Mouse (Mus musculus) limb, embryonic 12.5 days (tissue): ENCODE results near the gene Fahd1. TPM values are rescaled to one million over a fixed set of nuclear protein-coding genes. Genes with fewer than 3 reads are reported as not detected.

Experiments used
- ATAC-seq: fragments of 200-750 bp; cut with Nextera tagmentation; 2 replicates; pipeline ENCODE4 v1.8.0; 2017; ENCODE audit warnings: low read depth, moderate TSS enrichment; ENCODE audit not compliant: insufficient number of reproducible peaks, insufficient read depth, low FRiP score, low TSS enrichment
- H3K27ac ChIP-seq: fragments of 300-500 bp; sonication (generic); 2 replicates; pipeline ENCODE4 v1.5.1; 2016; ENCODE audit warnings: mild to moderate bottlenecking, moderate library complexity
- H3K27me3 ChIP-seq: fragments of 300-500 bp; sonication (generic); 2 replicates; pipeline ENCODE4 v1.6.1; 2016; ENCODE audit warnings: mild to moderate bottlenecking, moderate library complexity
- H3K36me3 ChIP-seq: fragments of 300-500 bp; sonication (generic); 2 replicates; pipeline ENCODE4 v1.6.1; 2016; ENCODE audit warnings: mild to moderate bottlenecking, moderate library complexity
- H3K4me1 ChIP-seq: fragments of 300-500 bp; sonication (generic); replicated peaks from 2 replicates; pipeline ENCODE4 v1.6.1; 2016
- H3K4me2 ChIP-seq: fragments of 300-500 bp; sonication (generic); 2 replicates; pipeline ENCODE4 v1.6.1; 2016; ENCODE audit warnings: mild to moderate bottlenecking, moderate library complexity
- H3K4me3 ChIP-seq: fragments of 300-500 bp; sonication (generic); replicated peaks from 2 replicates; pipeline ENCODE4 v1.5.1; 2016; ENCODE audit warnings: mild to moderate bottlenecking
- H3K9ac ChIP-seq: fragments of 300-500 bp; sonication (generic); replicated peaks from 2 replicates; pipeline ENCODE4 v1.6.1; 2016; ENCODE audit warnings: mild to moderate bottlenecking, moderate library complexity
- H3K9me3 ChIP-seq: fragments of 300-500 bp; sonication (generic); 2 replicates; pipeline ENCODE4 v1.6.1; 2016; ENCODE audit warnings: mild to moderate bottlenecking, moderate library complexity
- WGBS: fragments of 180-500 bp; shearing (Covaris S2); methylation state at CpG from one replicate; pipeline ENCODE4 v1.1.7; 2016; 5-methylcytosine and 5-hydroxymethylcytosine counted together
- polyA plus RNA-seq: library from polyadenylated mRNA; unstranded; fragments of >200 nt; fragmentation: Nextera tagmentation; extraction: Ambion mirVana; gene quantifications from 2 replicates; pipeline ENCODE4 v1.2.1, GENCODE M21; 2016

Gene Fahd1
- polyA plus RNA-seq, 1 experiment from 2014 or later, result 18.6 TPM

DNA sequence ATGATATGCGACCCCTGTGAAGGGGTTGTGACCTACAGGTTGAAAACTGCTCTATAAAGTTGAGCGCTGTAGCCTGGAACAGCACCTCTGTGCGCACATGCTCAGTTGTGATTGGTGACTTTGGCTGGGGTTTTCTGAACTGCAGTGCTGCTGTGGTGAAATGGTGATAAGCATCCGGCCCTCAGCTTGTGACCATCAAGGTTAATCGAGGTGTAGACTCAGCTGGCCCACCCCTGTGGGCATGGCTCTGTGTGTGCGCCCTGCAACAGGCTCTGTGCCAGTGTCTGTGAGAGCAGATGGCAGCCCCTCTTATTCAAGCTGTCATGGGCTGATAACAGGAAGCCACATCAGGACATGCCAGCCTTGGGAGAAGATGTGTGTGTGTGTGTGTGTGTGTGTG, 8.8 kb upstream of the Fahd1 start:
- H3K36me3 ChIP-seq, result peaks cover 66% of the 10 kb centered on the region
- no peak overlapping the region for H3K27ac ChIP-seq
- no peaks in the 10 kb centered on the region for H3K4me1 ChIP-seq
- no peaks in the 10 kb centered on the region for H3K27me3 ChIP-seq
- peak overlapping the region; percentile 31; the same call in 1 of the 2 replicates for H3K9ac ChIP-seq
- no peak for ATAC-seq
- H3K4me3 ChIP-seq, result no peak overlapping the region
- no peaks in the 10 kb centered on the region for H3K9me3 ChIP-seq
- no peak overlapping the region for H3K4me2 ChIP-seq
- 87% methylated on average over 6 of the region's 6 CpGs for WGBS

GRCm38 (mm10) chr17:24857831-24858470, 7.8 kb upstream of the Fahd1 start:
- no peaks in the 10 kb centered on the region for H3K4me1 ChIP-seq
- no peak overlapping the region for H3K27ac ChIP-seq
- no peaks in the 10 kb centered on the region for H3K27me3 ChIP-seq
- H3K4me3 ChIP-seq, result no peak overlapping the region
- 82% methylated on average over 8 of the region's 8 CpGs for WGBS
- no peaks in the 10 kb centered on the region for H3K9me3 ChIP-seq
- ATAC-seq, result no peak
- H3K36me3 ChIP-seq, result peaks cover 67% of the 10 kb centered on the region
- no peak overlapping the region for H3K4me2 ChIP-seq
- no peak overlapping the region for H3K9ac ChIP-seq

DNA sequence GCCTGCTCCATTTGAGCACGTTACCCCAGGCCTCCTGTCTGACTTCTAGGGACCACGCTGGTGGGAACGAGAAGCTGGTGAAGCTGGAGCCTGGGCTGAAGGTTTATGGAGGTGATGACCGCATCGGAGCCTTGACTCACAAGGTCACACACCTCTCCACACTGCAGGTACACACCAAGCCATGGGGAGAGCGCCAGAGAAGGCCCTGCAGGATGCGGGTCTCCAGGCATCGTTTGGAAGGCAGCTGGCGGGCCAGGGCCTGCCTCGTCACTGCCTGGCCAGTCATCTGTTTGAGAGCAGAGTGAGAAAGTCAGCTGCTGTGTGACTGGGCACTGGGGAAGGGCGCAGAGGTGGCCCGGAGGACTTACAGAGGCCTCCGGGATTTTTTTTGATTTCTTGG, 6.4 kb upstream of the Fahd1 start:
- no peak overlapping the region for H3K27ac ChIP-seq
- no peaks in the 10 kb centered on the region for H3K9me3 ChIP-seq
- H3K36me3 ChIP-seq, result peaks cover 60% of the 10 kb centered on the region
- peaks cover 3% of the 10 kb centered on the region for H3K27me3 ChIP-seq
- ATAC-seq, result no peak
- WGBS, result 88% methylated on average over 13 of the region's 13 CpGs
- H3K4me3 ChIP-seq, result no peak overlapping the region
- no peak overlapping the region for H3K4me2 ChIP-seq
- no peak overlapping the region for H3K9ac ChIP-seq
- peaks cover under 1% of the 10 kb centered on the region; the same call in 1 of the 2 replicates for H3K4me1 ChIP-seq

- H3K36me3 ChIP-seq, result peaks cover 53% of the 10 kb centered on the region
Observed at GRCm38 (mm10) chr17:24855838-24856464, 5.8 kb upstream of the Fahd1 start.

DNA sequence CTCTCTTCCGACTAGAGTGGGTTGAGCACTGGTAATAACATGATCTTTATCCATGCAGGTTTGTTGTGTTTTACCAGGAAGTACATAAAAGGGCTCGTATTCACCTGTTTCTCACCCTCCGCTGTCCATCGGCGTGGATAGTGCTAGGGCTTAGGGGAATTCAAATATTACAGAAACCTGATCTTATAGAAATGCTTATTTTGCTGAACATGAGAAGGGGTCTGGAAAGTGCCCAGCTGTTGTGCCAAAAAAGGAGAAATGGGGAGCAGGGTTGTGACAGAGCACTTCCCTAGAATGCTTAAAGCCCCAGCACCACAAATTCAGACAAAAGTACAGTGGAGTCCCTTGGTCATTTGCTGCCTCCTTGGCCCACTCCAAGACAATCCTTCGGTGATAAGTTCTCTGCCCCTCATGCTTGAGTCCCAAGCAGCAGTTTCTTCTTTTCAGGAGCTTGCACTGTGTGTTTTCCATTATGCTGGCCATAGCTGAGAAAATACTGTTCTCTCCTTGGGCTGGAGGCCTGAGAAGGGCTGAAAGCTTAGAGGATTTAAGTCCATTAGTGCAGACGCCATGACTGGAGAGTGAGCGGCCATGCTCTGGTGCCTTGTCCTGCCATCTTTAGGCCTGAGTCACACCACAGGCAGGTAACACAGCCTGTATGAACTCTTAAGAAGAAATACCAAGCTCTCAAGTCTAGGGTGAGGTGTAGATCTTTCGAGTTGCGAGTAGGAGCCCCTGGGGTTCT, 1.4 kb upstream of the Fahd1 start:
- H3K4me2 ChIP-seq, result peak overlapping the region; percentile 89
- H3K9me3 ChIP-seq, result no peaks in the 10 kb centered on the region
- H3K27ac ChIP-seq, result no peak overlapping the region
- WGBS, result 81% methylated on average over 10 of the region's 10 CpGs
- peak overlapping the region; percentile 69 for H3K4me3 ChIP-seq
- no peak for ATAC-seq
- H3K4me1 ChIP-seq, result peaks cover 22% of the 10 kb centered on the region
- H3K9ac ChIP-seq, result no peak overlapping the region
- peaks cover 13% of the 10 kb centered on the region for H3K27me3 ChIP-seq
- H3K36me3 ChIP-seq, result peaks cover 27% of the 10 kb centered on the region

More at GRCm38 (mm10) chr17:24855838-24856464, 5.8 kb upstream of the Fahd1 start:
- Histone ChIP-seq H3K27ac (no peak overlapping the region), H3K4me3 (no peak overlapping the region), H3K4me1 (peaks cover 7% of the 10 kb centered on the region), H3K4me2 (no peak overlapping the region), H3K9me3 (no peaks in the 10 kb centered on the region), H3K27me3 (peaks cover 9% of the 10 kb centered on the region), H3K9ac (no peak overlapping the region)
- ATAC-seq, result no peak
- WGBS, result 81% methylated on average over 3 of the region's 3 CpGs

- no peak for ATAC-seq
- Histone ChIP-seq H3K4me3 (peak overlapping the region; percentile 69), H3K4me1 (peaks cover 22% of the 10 kb centered on the region), H3K4me2 (peak overlapping the region; percentile 89), H3K27me3 (peaks cover 13% of the 10 kb centered on the region), H3K9ac (peak overlapping the region; percentile 74), H3K9me3 (no peaks in the 10 kb centered on the region), H3K27ac (no peak overlapping the region), H3K36me3 (peaks cover 19% of the 10 kb centered on the region)
- WGBS, result 3% methylated on average over 20 of the region's 20 CpGs
Observed at GRCm38 (mm10) chr17:24850773-24851127, 586 bp upstream of the Fahd1 start.

DNA sequence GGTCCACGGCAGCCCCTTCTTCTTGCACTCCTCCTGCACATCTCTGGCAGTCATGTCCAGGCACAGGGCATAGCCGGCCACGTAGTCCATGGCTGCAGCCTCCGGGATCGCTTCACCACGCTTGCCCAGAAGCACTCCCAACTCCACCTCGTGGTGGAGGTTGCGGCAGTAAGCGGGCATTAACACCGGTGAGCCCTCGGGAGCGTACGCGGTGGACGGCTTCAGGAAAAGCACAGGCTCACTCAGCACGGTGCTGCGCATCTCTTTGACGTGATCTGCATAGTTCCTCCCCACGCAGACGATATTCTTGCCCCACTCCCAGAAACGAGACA, 465 bp downstream of the Fahd1 start:
- ATAC-seq, result no peak; the same call in 1 of the 2 replicates
- H3K36me3 ChIP-seq, result peaks cover 13% of the 10 kb centered on the region

GRCm38 (mm10) chr17:24848600-24849031, 1.5 kb downstream of the Fahd1 start:
- Histone ChIP-seq H3K27me3 (peaks cover 27% of the 10 kb centered on the region), H3K9ac (0 out of 2 replicates have a peak overlapping the region, but pooled peaks have one; percentile 27), H3K36me3 (peaks cover 9% of the 10 kb centered on the region), H3K27ac (no peak overlapping the region), H3K4me3 (peak overlapping the region; percentile 69; the same call in 1 of the 2 replicates), H3K4me1 (peaks cover 22% of the 10 kb centered on the region), H3K4me2 (peak overlapping the region; percentile 89), H3K9me3 (no peaks in the 10 kb centered on the region)
- no peak for ATAC-seq

More for the DNA sequence above, 465 bp downstream of the Fahd1 start:
- H3K4me1 ChIP-seq, result peaks cover 22% of the 10 kb centered on the region
- peak overlapping the region; percentile 89 for H3K4me2 ChIP-seq
- H3K4me3 ChIP-seq, result peak overlapping the region; percentile 69
- no peaks in the 10 kb centered on the region for H3K9me3 ChIP-seq
- peak overlapping the region; percentile 74 for H3K9ac ChIP-seq
- peak overlapping the region; percentile 94 for H3K27ac ChIP-seq
- WGBS, result under 1% methylated on average over 21 of the region's 21 CpGs
- H3K27me3 ChIP-seq, result peaks cover 20% of the 10 kb centered on the region

- no peaks in the 10 kb centered on the region for H3K9me3 ChIP-seq
- WGBS, result 89% methylated on average over 1 of the region's 1 CpGs
- no peak overlapping the region for H3K4me3 ChIP-seq
- H3K27ac ChIP-seq, result no peak overlapping the region
- no peaks in the 10 kb centered on the region for H3K36me3 ChIP-seq
- ATAC-seq, result no peak
- H3K9ac ChIP-seq, result no peak overlapping the region
- no peak overlapping the region for H3K4me2 ChIP-seq
- peaks cover 22% of the 10 kb centered on the region for H3K4me1 ChIP-seq
- H3K27me3 ChIP-seq, result peaks cover 29% of the 10 kb centered on the region
Observed at GRCm38 (mm10) chr17:24847386-24847785, 2.8 kb downstream of the Fahd1 start.

- Histone ChIP-seq H3K27ac (no peak overlapping the region), H3K9me3 (no peaks in the 10 kb centered on the region), H3K4me1 (peaks cover 10% of the 10 kb centered on the region; the same call in 1 of the 2 replicates), H3K36me3 (no peaks in the 10 kb centered on the region), H3K9ac (no peak overlapping the region), H3K4me2 (no peak overlapping the region), H3K27me3 (peaks cover 25% of the 10 kb centered on the region), H3K4me3 (no peak overlapping the region)
- ATAC-seq, result no peak
- WGBS, result 25% methylated on average over 9 of the region's 9 CpGs
Observed at GRCm38 (mm10) chr17:24844525-24844924, 5.6 kb downstream of the Fahd1 start.

DNA sequence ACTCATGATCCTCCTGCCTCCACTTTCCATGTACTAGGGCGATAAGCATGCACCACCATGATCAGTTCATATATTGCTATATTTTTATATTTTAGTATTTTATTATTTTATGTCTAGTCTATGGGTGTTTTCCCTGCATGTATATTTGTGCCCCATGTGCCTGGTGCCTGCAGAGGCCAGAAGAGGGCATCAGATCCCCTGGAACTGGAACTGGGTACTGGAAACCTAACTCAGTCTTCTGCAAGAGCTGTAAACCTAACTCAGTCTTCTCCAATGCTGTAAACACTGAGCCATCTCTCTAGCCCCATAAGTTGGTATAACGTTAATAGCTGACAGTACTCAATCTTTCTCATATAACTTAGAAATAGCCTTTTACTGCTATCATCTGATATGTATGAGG, 7.5 kb downstream of the Fahd1 start:
- WGBS, result 54% methylated on average over 2 of the region's 2 CpGs
- H3K27me3 ChIP-seq, result peaks cover 25% of the 10 kb centered on the region
- no peak overlapping the region for H3K9ac ChIP-seq
- no peaks in the 10 kb centered on the region for H3K4me1 ChIP-seq
- no peaks in the 10 kb centered on the region for H3K36me3 ChIP-seq
- no peak overlapping the region for H3K27ac ChIP-seq
- no peak for ATAC-seq
- no peaks in the 10 kb centered on the region for H3K9me3 ChIP-seq
- H3K4me2 ChIP-seq, result no peak overlapping the region
- no peak overlapping the region for H3K4me3 ChIP-seq
